Mouse (Mus musculus) limb, embryonic 15.5 days (tissue): ENCODE results near the gene Birc5. TPM values are rescaled to one million over a fixed set of nuclear protein-coding genes. Genes with fewer than 3 reads are reported as not detected.

Source experiments
- ATAC-seq: fragments of 200-750 bp; cut with Nextera tagmentation; 2 replicates; pipeline ENCODE4 v1.8.0; 2017; ENCODE audit warnings: low read depth, moderate TSS enrichment; ENCODE audit not compliant: insufficient number of reproducible peaks, low FRiP score, low TSS enrichment
- H3K27ac ChIP-seq: fragments of 300-500 bp; sonication (generic); 2 replicates; pipeline ENCODE4 v1.5.1; 2015; ENCODE audit warnings: moderate library complexity, mild to moderate bottlenecking, inconsistent platforms
- H3K27me3 ChIP-seq: fragments of 300-500 bp; sonication (generic); 2 replicates; pipeline ENCODE4 v1.6.1; 2015; ENCODE audit warnings: inconsistent platforms
- H3K36me3 ChIP-seq: fragments of 300-500 bp; sonication (generic); 2 replicates; pipeline ENCODE4 v1.6.1; 2015; ENCODE audit warnings: inconsistent platforms
- H3K4me1 ChIP-seq: fragments of 300-500 bp; sonication (generic); 2 replicates; pipeline ENCODE4 v1.6.1; 2015; ENCODE audit warnings: inconsistent platforms
- H3K4me2 ChIP-seq: fragments of 300-500 bp; sonication (generic); 2 replicates; pipeline ENCODE4 v1.6.1; 2015; ENCODE audit warnings: mild to moderate bottlenecking, inconsistent platforms
- H3K4me3 ChIP-seq: fragments of 300-500 bp; sonication (generic); 2 replicates; pipeline ENCODE4 v1.5.1; 2015; ENCODE audit warnings: mild to moderate bottlenecking, inconsistent platforms
- H3K9ac ChIP-seq: fragments of 300-500 bp; sonication (generic); 2 replicates; pipeline ENCODE4 v1.6.1; 2015; ENCODE audit warnings: inconsistent platforms
- H3K9me3 ChIP-seq: fragments of 300-500 bp; sonication (generic); 2 replicates; pipeline ENCODE4 v1.6.1; 2016; ENCODE audit warnings: inconsistent platforms
- WGBS: fragments of 180-500 bp; shearing (Covaris S2); methylation state at CpG from one replicate; pipeline ENCODE4 v1.1.7; 2015; 5-methylcytosine and 5-hydroxymethylcytosine counted together
- polyA plus RNA-seq: library from polyadenylated mRNA; unstranded; fragments of >200 nt; fragmentation: Nextera tagmentation; extraction: Ambion mirVana; gene quantifications from 2 replicates; pipeline ENCODE4 v1.2.1, GENCODE M21; 2015

Gene Birc5
- polyA plus RNA-seq, 1 experiment from 2014 or later: 254 TPM

GRCm38 (mm10) chr11:117819095-117819494 is 30.0 kb upstream of the Birc5 start:
- peaks cover 27% of the 10 kb centered on the region for H3K4me1 ChIP-seq
- no peaks in the 10 kb centered on the region for H3K27me3 ChIP-seq
- H3K9ac ChIP-seq: no peak overlapping the region
- no peak for ATAC-seq
- no peaks in the 10 kb centered on the region for H3K9me3 ChIP-seq
- no peak overlapping the region for H3K4me3 ChIP-seq
- H3K4me2 ChIP-seq: no peak overlapping the region
- H3K27ac ChIP-seq: no peak overlapping the region; the same call in 1 of the 2 replicates
- 64% methylated on average over 8 of the region's 8 CpGs for WGBS
- peaks cover 74% of the 10 kb centered on the region for H3K36me3 ChIP-seq

- no peaks in the 10 kb centered on the region for H3K9me3 ChIP-seq
- WGBS: 93% methylated on average over 7 of the region's 7 CpGs
- H3K4me3 ChIP-seq: no peak overlapping the region
- no peak overlapping the region for H3K4me2 ChIP-seq
- peaks cover 37% of the 10 kb centered on the region for H3K4me1 ChIP-seq
- peak overlapping the region; percentile 5; the same call in 1 of the 2 replicates for H3K27ac ChIP-seq
- no peak for ATAC-seq
- no peak overlapping the region for H3K9ac ChIP-seq
- H3K36me3 ChIP-seq: peaks cover 63% of the 10 kb centered on the region
- H3K27me3 ChIP-seq: no peaks in the 10 kb centered on the region
Observed at GRCm38 (mm10) chr11:117820173-117820572, 28.9 kb upstream of the Birc5 start.

DNA sequence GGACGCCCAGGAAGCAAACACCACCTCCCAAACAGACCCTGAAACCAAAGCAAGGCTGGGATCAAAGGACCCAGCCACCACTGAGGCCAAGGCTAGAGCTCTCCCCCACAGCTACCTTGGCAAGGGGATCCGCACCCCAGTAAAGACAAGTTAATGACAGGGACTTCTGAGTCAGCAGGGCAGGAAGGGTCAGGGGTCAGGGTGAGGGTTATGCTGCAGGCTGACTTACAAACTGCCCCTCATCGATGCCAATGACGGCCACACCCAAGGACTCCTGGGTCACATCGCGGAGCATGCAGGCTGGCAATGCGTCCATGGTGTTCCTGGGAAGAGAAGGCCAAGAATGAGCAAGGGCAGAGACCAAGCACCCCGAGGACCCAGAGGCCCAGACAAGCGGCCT is 27.2 kb upstream of the Birc5 start:
- peaks cover 50% of the 10 kb centered on the region for H3K4me1 ChIP-seq
- no peak overlapping the region for H3K4me2 ChIP-seq

DNA sequence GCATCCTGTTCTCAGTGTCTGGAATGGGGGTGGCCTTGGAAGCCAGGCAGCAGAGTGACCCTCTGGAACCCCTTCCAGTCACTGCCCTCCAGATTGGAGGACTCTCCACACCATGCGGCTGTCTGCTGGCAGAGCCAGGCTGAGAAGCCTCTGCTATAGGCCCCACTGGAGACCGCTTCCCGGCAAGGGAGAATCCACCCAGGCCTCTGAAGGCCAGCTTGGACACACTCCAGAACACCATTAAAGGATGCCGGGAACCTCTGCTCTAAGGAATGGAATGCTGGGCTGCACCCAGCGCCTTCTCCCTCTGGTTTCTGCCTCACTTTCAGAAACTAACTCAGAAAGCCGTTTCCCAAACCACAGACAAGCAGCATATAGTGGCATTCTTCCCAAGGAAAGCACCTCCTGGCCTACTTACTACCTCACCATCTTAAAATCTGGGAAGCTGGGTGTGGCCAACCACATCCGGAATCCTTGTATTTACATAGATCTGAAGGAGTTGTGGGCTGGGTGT is 26.3 kb upstream of the Birc5 start:
- no peak for ATAC-seq
- no peak overlapping the region for H3K9ac ChIP-seq

More for the DNA sequence above, 27.2 kb upstream of the Birc5 start:
- no peak for ATAC-seq
- H3K36me3 ChIP-seq: peaks cover 48% of the 10 kb centered on the region
- no peak overlapping the region for H3K4me3 ChIP-seq
- H3K9me3 ChIP-seq: no peaks in the 10 kb centered on the region
- no peak overlapping the region for H3K9ac ChIP-seq
- no peaks in the 10 kb centered on the region for H3K27me3 ChIP-seq
- 87% methylated on average over 9 of the region's 9 CpGs for WGBS
- no peak overlapping the region; the same call in 1 of the 2 replicates for H3K27ac ChIP-seq

GRCm38 (mm10) chr11:117823411-117823810 is 25.6 kb upstream of the Birc5 start:
- Histone ChIP-seq H3K9me3 (no peaks in the 10 kb centered on the region), H3K27me3 (no peaks in the 10 kb centered on the region), H3K9ac (no peak overlapping the region), H3K4me3 (no peak overlapping the region), H3K36me3 (peaks cover 33% of the 10 kb centered on the region), H3K4me1 (peaks cover 65% of the 10 kb centered on the region), H3K4me2 (no peak overlapping the region), H3K27ac (peak overlapping the region; percentile 48; the same call in 1 of the 2 replicates)
- no peak for ATAC-seq
- WGBS: 90% methylated on average over 6 of the region's 6 CpGs

More for the DNA sequence above, 26.3 kb upstream of the Birc5 start:
- peak overlapping the region; percentile 48 for H3K27ac ChIP-seq
- no peak overlapping the region for H3K4me3 ChIP-seq
- H3K4me2 ChIP-seq: no peak overlapping the region
- WGBS: 50% methylated on average over 7 of the region's 7 CpGs
- H3K36me3 ChIP-seq: peaks cover 39% of the 10 kb centered on the region
- H3K4me1 ChIP-seq: peaks cover 59% of the 10 kb centered on the region
- H3K27me3 ChIP-seq: no peaks in the 10 kb centered on the region
- no peaks in the 10 kb centered on the region for H3K9me3 ChIP-seq

DNA sequence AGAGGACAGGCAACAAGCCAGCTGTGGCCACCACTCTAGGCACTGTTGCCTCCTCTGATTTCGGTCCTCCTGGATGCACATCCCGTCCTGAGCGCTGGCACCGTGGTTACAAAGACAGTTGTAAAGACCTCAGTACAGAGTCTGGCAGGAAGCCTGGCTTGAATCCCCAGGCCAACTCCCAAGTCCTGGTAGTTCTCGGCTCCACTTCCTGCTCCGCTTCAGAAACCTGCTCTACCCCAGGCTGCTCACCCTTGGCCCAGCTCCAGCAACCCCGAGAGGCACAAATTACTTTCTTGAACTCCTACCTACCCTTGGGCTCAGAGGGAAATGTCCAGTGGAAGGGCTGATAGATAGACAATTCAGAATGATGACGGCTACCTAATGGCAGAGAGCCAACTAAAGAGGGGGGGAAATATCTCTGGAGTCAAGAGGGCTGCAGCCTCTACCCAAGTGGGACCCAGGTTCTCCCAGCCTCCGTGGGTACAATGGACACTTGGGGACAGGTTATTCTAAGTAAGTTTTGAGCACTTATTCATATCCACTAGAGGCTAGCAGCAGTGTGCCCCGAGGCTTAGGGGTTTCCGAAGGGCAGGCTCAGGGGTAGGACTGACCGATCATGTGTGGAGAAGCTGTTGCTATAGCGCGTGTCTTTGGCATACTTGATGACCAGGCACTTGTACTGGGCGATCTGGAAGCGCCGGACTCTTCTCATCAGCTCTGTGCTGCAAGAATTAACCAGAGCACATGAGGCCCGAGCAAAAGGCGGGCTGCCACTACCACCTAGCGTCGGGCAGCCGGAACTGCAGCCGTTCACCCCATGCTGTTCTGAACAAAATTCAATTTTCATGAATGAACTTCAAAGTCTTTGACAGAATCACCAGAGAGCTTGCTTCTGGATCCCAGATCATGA is 24.7 kb upstream of the Birc5 start:
- peaks cover 73% of the 10 kb centered on the region for H3K4me1 ChIP-seq

GRCm38 (mm10) chr11:117825333-117826101 is 23.5 kb upstream of the Birc5 start, which contains the start of the genes Afmid and Tk1:
TSS of gene Afmid (plus strand) at chr11:117825924.
TSS of gene Tk1 (minus strand) at chr11:117826092.
- Histone ChIP-seq H3K27me3 (no peaks in the 10 kb centered on the region), H3K9ac (peak within 1 kb of the TSS; percentile 44), H3K9me3 (no peaks in the 10 kb centered on the region), H3K27ac (peak within 1 kb of the TSS; percentile 92), H3K4me1 (peaks cover 72% of the 10 kb centered on the region), H3K36me3 (peaks cover 12% of the 10 kb centered on the region), H3K4me2 (peak within 1 kb of the TSS; percentile 92), H3K4me3 (peak within 1 kb of the TSS; percentile 57)
- WGBS: under 1% methylated on average over 34 of the region's 34 CpGs
- peak; percentile 46; the same call in 1 of the 2 replicates for ATAC-seq

More for the DNA sequence above, 24.7 kb upstream of the Birc5 start:
- ATAC-seq: no peak
- H3K27ac ChIP-seq: peak overlapping the region; percentile 92
- peaks cover 24% of the 10 kb centered on the region for H3K36me3 ChIP-seq
- peak overlapping the region; percentile 57 for H3K4me3 ChIP-seq
- no peaks in the 10 kb centered on the region for H3K27me3 ChIP-seq
- 10% methylated on average over 23 of the region's 23 CpGs for WGBS
- peak overlapping the region; percentile 92 for H3K4me2 ChIP-seq
- no peaks in the 10 kb centered on the region for H3K9me3 ChIP-seq
- H3K9ac ChIP-seq: peak overlapping the region; percentile 40

DNA sequence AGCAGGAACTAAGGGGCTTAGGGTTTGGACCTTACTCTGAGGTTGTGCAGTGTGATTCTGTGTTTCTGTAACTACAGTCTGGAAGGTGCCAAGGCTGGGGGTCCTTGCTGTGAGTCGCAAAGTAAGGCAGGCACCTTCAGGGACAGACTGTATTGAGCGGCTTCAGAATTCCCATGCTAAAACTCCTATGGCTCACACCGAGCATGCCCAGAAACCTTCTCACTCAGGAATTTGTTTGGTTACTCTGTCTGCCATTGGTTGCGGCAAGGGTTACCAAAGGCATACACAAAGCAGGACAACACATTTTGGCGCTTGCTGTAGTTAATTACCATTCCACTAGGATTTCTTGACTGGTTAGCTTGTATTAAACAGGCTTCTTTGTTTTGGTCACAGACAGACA is 22.9 kb upstream of the Birc5 start:
- peak overlapping the region; percentile 44 for H3K9ac ChIP-seq
- H3K4me3 ChIP-seq: peak overlapping the region; percentile 57
- peak; percentile 16; the same call in 1 of the 2 replicates for ATAC-seq
- H3K27me3 ChIP-seq: no peaks in the 10 kb centered on the region
- H3K9me3 ChIP-seq: no peaks in the 10 kb centered on the region
- H3K36me3 ChIP-seq: peaks cover 7% of the 10 kb centered on the region
- 4% methylated on average over 5 of the region's 5 CpGs for WGBS
- peak overlapping the region; percentile 92 for H3K4me2 ChIP-seq
- peaks cover 76% of the 10 kb centered on the region for H3K4me1 ChIP-seq
- peak overlapping the region; percentile 92 for H3K27ac ChIP-seq

GRCm38 (mm10) chr11:117826916-117827315 is 22.1 kb upstream of the Birc5 start:
- no peak overlapping the region for H3K9ac ChIP-seq
- ATAC-seq: no peak
- H3K27ac ChIP-seq: peak overlapping the region; percentile 92
- H3K4me1 ChIP-seq: peaks cover 77% of the 10 kb centered on the region
- no peaks in the 10 kb centered on the region; the same call in 1 of the 2 replicates for H3K36me3 ChIP-seq
- 54% methylated on average over 8 of the region's 8 CpGs for WGBS
- 0 out of 2 replicates have a peak overlapping the region, but pooled peaks have one; percentile 57 for H3K4me3 ChIP-seq
- peak overlapping the region; percentile 92; the same call in 1 of the 2 replicates for H3K4me2 ChIP-seq
- H3K9me3 ChIP-seq: no peaks in the 10 kb centered on the region
- no peaks in the 10 kb centered on the region for H3K27me3 ChIP-seq

DNA sequence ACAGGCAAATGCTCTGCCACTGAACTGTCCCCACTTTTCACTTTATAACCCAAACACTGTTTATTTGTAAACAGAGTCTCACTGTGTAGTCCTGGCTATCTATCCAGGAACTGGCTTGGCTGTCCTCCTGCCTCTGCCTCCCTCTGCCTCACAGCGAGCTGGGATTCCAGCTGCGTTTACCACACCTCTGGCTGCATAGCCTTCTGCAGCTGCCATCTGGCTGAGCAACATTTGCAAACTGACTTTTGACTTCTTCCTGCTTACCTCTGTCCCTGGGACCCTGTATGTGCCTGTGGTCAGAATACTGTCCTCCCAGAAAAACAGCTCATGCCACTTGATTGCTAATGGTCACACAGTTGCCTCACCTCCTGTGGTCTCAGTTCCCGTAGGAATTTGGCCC is 21.7 kb upstream of the Birc5 start:
- Histone ChIP-seq H3K9me3 (no peaks in the 10 kb centered on the region), H3K4me1 (peaks cover 77% of the 10 kb centered on the region), H3K27ac (0 out of 2 replicates have a peak overlapping the region, but pooled peaks have one; percentile 92), H3K4me3 (no peak overlapping the region), H3K27me3 (no peaks in the 10 kb centered on the region), H3K36me3 (no peaks in the 10 kb centered on the region; the same call in 1 of the 2 replicates), H3K9ac (no peak overlapping the region), H3K4me2 (no peak overlapping the region)
- 37% methylated on average over 3 of the region's 3 CpGs for WGBS
- no peak for ATAC-seq

- 57% methylated on average over 18 of the region's 18 CpGs for WGBS
- H3K9me3 ChIP-seq: no peaks in the 10 kb centered on the region
- H3K9ac ChIP-seq: no peak overlapping the region
- no peak overlapping the region for H3K4me2 ChIP-seq
- H3K27ac ChIP-seq: peak overlapping the region; percentile 75
- H3K36me3 ChIP-seq: no peaks in the 10 kb centered on the region; the same call in 1 of the 2 replicates
- H3K4me1 ChIP-seq: peaks cover 70% of the 10 kb centered on the region
- H3K27me3 ChIP-seq: no peaks in the 10 kb centered on the region
- no peak for ATAC-seq
- no peak overlapping the region for H3K4me3 ChIP-seq
Observed at GRCm38 (mm10) chr11:117828149-117828887, 20.7 kb upstream of the Birc5 start.
